Mouse (Mus musculus): ENCODE data around the gene Cst13.

GRCm38 (mm10) chr2:148798485-148798884 is 21.4 kb upstream of the Cst13 start, which contains the start of gene Cst8:
- no peak for TF ChIP-seq CTCF (IDR thresholded peaks at IDR 0.05; ENCODE audit: borderline replicate concordance, control insufficient read depth, extremely low read depth, insufficient read depth, low read length, poor library complexity)
- TF ChIP-seq POLR2A (IDR thresholded peaks at IDR 0.05; ENCODE audit: control insufficient read depth, extremely low read depth, insufficient read depth, low read length, poor library complexity): no peak
